Mouse (Mus musculus) hindbrain, embryonic 16.5 days (tissue): Measurements from ENCODE around the gene Atp8a2. TPM values are rescaled to one million over a fixed set of nuclear protein-coding genes. Genes with fewer than 3 reads are reported as not detected.

Experiments
- ATAC-seq: fragments of 200-750 bp; cut with Nextera tagmentation; 2 replicates; pipeline ENCODE4 v1.8.0; 2017; ENCODE audit warnings: moderate TSS enrichment, moderate library complexity
- H3K27ac ChIP-seq: fragments of 300-500 bp; sonication (generic); 2 replicates; pipeline ENCODE4 v1.5.1; 2014; ENCODE audit warnings: low read depth, mild to moderate bottlenecking, control low read depth, low read length, moderate library complexity
- H3K27me3 ChIP-seq: fragments of 300-500 bp; sonication (generic); replicated peaks from 2 replicates; pipeline ENCODE4 v1.6.1; 2014; ENCODE audit warnings: low read length; ENCODE audit not compliant: control insufficient read depth, insufficient read depth
- H3K36me3 ChIP-seq: fragments of 300-500 bp; sonication (generic); 2 replicates; pipeline ENCODE4 v1.6.1; 2014; ENCODE audit warnings: mild to moderate bottlenecking, low read length, moderate library complexity, mixed read lengths; ENCODE audit not compliant: control insufficient read depth, insufficient read depth
- H3K4me1 ChIP-seq: fragments of 300-500 bp; sonication (generic); 2 replicates; pipeline ENCODE4 v1.6.1; 2014; ENCODE audit warnings: low read depth, low read length; ENCODE audit not compliant: control insufficient read depth, insufficient read depth
- H3K4me2 ChIP-seq: fragments of 300-500 bp; sonication (generic); 2 replicates; pipeline ENCODE4 v1.6.1; 2014; ENCODE audit warnings: mild to moderate bottlenecking, low read length, control low read depth, moderate library complexity
- H3K4me3 ChIP-seq: fragments of 300-500 bp; sonication (generic); 2 replicates; pipeline ENCODE4 v1.5.1; 2014; ENCODE audit warnings: mild to moderate bottlenecking, low read length, control low read depth, moderate library complexity
- H3K9ac ChIP-seq: fragments of 300-500 bp; sonication (generic); 2 replicates; pipeline ENCODE4 v1.6.1; 2014; ENCODE audit warnings: low read depth, mild to moderate bottlenecking, control low read depth, low read length, moderate library complexity
- H3K9me3 ChIP-seq: fragments of 300-500 bp; sonication (generic); 2 replicates; pipeline ENCODE4 v1.6.1; 2014; ENCODE audit warnings: mild to moderate bottlenecking, low read length, moderate library complexity; ENCODE audit not compliant: control insufficient read depth
- WGBS: fragments of 180-500 bp; shearing (Covaris S2); extraction: QIAGEN DNeasy Blood & Tissue Kit; methylation state at CpG from one replicate; pipeline ENCODE4 v1.1.7; 2014; 5-methylcytosine and 5-hydroxymethylcytosine counted together
- polyA plus RNA-seq: library from polyadenylated mRNA; unstranded; fragments of >200 nt; fragmentation: Nextera tagmentation; extraction: Ambion mirVana; gene quantifications from 2 replicates; pipeline ENCODE4 v1.2.1, GENCODE M21; 2015

Gene Atp8a2
- polyA plus RNA-seq, 1 experiment from 2014 or later, result 44.2 TPM

GRCm38 (mm10) chr14:59649337-59649736, 547.6 kb downstream of the Atp8a2 start:
- Histone ChIP-seq H3K36me3 (0 out of 2 replicates have a peak, but pooled peaks cover 3% of the 10 kb centered on the region), H3K4me3 (no peak overlapping the region), H3K27me3 (no peaks in the 10 kb centered on the region), H3K4me1 (peaks cover 3% of the 10 kb centered on the region; the same call in 1 of the 2 replicates), H3K9me3 (no peaks in the 10 kb centered on the region), H3K27ac (no peak overlapping the region), H3K9ac (no peak overlapping the region), H3K4me2 (no peak overlapping the region)
- ATAC-seq, result peak; percentile 64; the same call in 1 of the 2 replicates
- 53% methylated on average over 6 of the region's 6 CpGs for WGBS

- Histone ChIP-seq H3K4me2 (no peak overlapping the region), H3K27ac (no peak overlapping the region), H3K9ac (no peak overlapping the region), H3K4me1 (peaks cover 3% of the 10 kb centered on the region; the same call in 1 of the 2 replicates), H3K9me3 (no peaks in the 10 kb centered on the region), H3K27me3 (no peaks in the 10 kb centered on the region), H3K4me3 (no peak overlapping the region), H3K36me3 (0 out of 2 replicates have a peak, but pooled peaks cover 3% of the 10 kb centered on the region)
- WGBS, result 81% methylated on average over 10 of the region's 10 CpGs
- ATAC-seq, result no peak
Measured at GRCm38 (mm10) chr14:59648611-59649010, 548.4 kb downstream of the Atp8a2 start.

- Histone ChIP-seq H3K4me3 (no peak overlapping the region), H3K27ac (no peak overlapping the region), H3K4me1 (peaks cover 3% of the 10 kb centered on the region; the same call in 1 of the 2 replicates), H3K4me2 (no peak overlapping the region), H3K9me3 (no peaks in the 10 kb centered on the region), H3K27me3 (no peaks in the 10 kb centered on the region), H3K9ac (no peak overlapping the region), H3K36me3 (0 out of 2 replicates have a peak, but pooled peaks cover 3% of the 10 kb centered on the region)
- WGBS, result 67% methylated on average over 16 of the region's 16 CpGs
- ATAC-seq, result no peak
Measured at GRCm38 (mm10) chr14:59646826-59647697, 549.9 kb downstream of the Atp8a2 start.

- Histone ChIP-seq H3K27ac (no peak overlapping the region), H3K27me3 (no peaks in the 10 kb centered on the region), H3K4me2 (no peak overlapping the region), H3K9me3 (no peaks in the 10 kb centered on the region), H3K36me3 (0 out of 2 replicates have a peak, but pooled peaks cover 3% of the 10 kb centered on the region), H3K4me1 (peaks cover 3% of the 10 kb centered on the region; the same call in 1 of the 2 replicates), H3K4me3 (no peak overlapping the region), H3K9ac (no peak overlapping the region)
- WGBS, result 82% methylated on average over 3 of the region's 3 CpGs
- ATAC-seq, result no peak
Measured at GRCm38 (mm10) chr14:59644896-59645295, 552.1 kb downstream of the Atp8a2 start.

- no peak overlapping the region for H3K4me3 ChIP-seq
- no peaks in the 10 kb centered on the region for H3K9me3 ChIP-seq
Measured at GRCm38 (mm10) chr14:59644166-59644565, 552.8 kb downstream of the Atp8a2 start.

GRCm38 (mm10) chr14:59643582-59643981, 553.4 kb downstream of the Atp8a2 start:
- ATAC-seq, result no peak
- no peak overlapping the region for H3K4me2 ChIP-seq
- H3K4me1 ChIP-seq, result no peaks in the 10 kb centered on the region
- H3K9ac ChIP-seq, result no peak overlapping the region
- no peak overlapping the region for H3K27ac ChIP-seq
- 81% methylated on average over 12 of the region's 12 CpGs for WGBS
- 0 out of 2 replicates have a peak, but pooled peaks cover 3% of the 10 kb centered on the region for H3K36me3 ChIP-seq
- no peaks in the 10 kb centered on the region for H3K27me3 ChIP-seq
- H3K9me3 ChIP-seq, result no peaks in the 10 kb centered on the region
- H3K4me3 ChIP-seq, result no peak overlapping the region

More at GRCm38 (mm10) chr14:59644166-59644565, 552.8 kb downstream of the Atp8a2 start:
- 78% methylated on average over 1 of the region's 1 CpGs for WGBS
- no peak for ATAC-seq
- Histone ChIP-seq H3K4me2 (no peak overlapping the region), H3K27me3 (no peaks in the 10 kb centered on the region), H3K4me1 (peaks cover under 1% of the 10 kb centered on the region; the same call in 1 of the 2 replicates), H3K27ac (no peak overlapping the region), H3K9ac (no peak overlapping the region), H3K36me3 (0 out of 2 replicates have a peak, but pooled peaks cover 3% of the 10 kb centered on the region)

- Histone ChIP-seq H3K27me3 (no peaks in the 10 kb centered on the region), H3K9me3 (no peaks in the 10 kb centered on the region), H3K9ac (no peak overlapping the region), H3K4me3 (no peak overlapping the region), H3K27ac (no peak overlapping the region), H3K4me2 (no peak overlapping the region), H3K4me1 (no peaks in the 10 kb centered on the region), H3K36me3 (0 out of 2 replicates have a peak, but pooled peaks cover 3% of the 10 kb centered on the region)
- 45% methylated on average over 5 of the region's 5 CpGs for WGBS
- 0 out of 2 replicates have a peak, but pooled peaks have one; percentile 53 for ATAC-seq
Measured at GRCm38 (mm10) chr14:59641856-59642255, 555.1 kb downstream of the Atp8a2 start.

GRCm38 (mm10) chr14:59638906-59639703, 557.9 kb downstream of the Atp8a2 start:
- Histone ChIP-seq H3K36me3 (no peaks in the 10 kb centered on the region), H3K9me3 (no peaks in the 10 kb centered on the region), H3K27ac (no peak overlapping the region), H3K4me1 (no peaks in the 10 kb centered on the region), H3K27me3 (no peaks in the 10 kb centered on the region), H3K4me3 (no peak overlapping the region), H3K9ac (no peak overlapping the region), H3K4me2 (no peak overlapping the region)
- 66% methylated on average over 7 of the region's 7 CpGs for WGBS
- ATAC-seq, result no peak
